Mouse (Mus musculus) liver, postnatal 0 days (tissue): Measurements from ENCODE around the gene Mvb12b. TPM values are rescaled to one million over a fixed set of nuclear protein-coding genes. Genes with fewer than 3 reads are reported as not detected.
A peak's percentile ranks its signal among the peaks of the same experiment; 100 is the strongest.

Experiments
- ATAC-seq: fragments of 200-750 bp; cut with Nextera tagmentation; 2 replicates; pipeline ENCODE4 v1.8.0; 2017; ENCODE audit warnings: mild to moderate bottlenecking, moderate library complexity
- DNase-seq: peaks from one replicate; pipeline ENCODE4 v3.0.0-alpha.2; 2016
- H3K27ac ChIP-seq: fragments of 300-500 bp; sonication (generic); 2 replicates; pipeline ENCODE4 v1.5.1; 2014; ENCODE audit warnings: antibody characterized with exemption, moderate library complexity, mild to moderate bottlenecking, low read depth
- H3K27me3 ChIP-seq: fragments of 300-500 bp; sonication (generic); 2 replicates; pipeline ENCODE4 v1.6.1; 2014; ENCODE audit warnings: low read length, control low read depth, mixed read lengths; ENCODE audit not compliant: insufficient read depth
- H3K36me3 ChIP-seq: fragments of 300-500 bp; sonication (generic); replicated peaks from 2 replicates; pipeline ENCODE4 v1.6.1; 2014; ENCODE audit warnings: mild to moderate bottlenecking, control low read depth, low read length, moderate library complexity, mixed read lengths; ENCODE audit not compliant: insufficient read depth
- H3K4me1 ChIP-seq: fragments of 300-500 bp; sonication (generic); 2 replicates; pipeline ENCODE4 v1.6.1; 2014; ENCODE audit warnings: antibody characterized with exemption, mild to moderate bottlenecking, control low read depth; ENCODE audit not compliant: insufficient read depth
- H3K4me2 ChIP-seq: fragments of 300-500 bp; sonication (generic); 2 replicates; pipeline ENCODE4 v1.6.1; 2014; ENCODE audit warnings: low read depth, mild to moderate bottlenecking, low read length, moderate library complexity, mixed read lengths
- H3K4me3 ChIP-seq: fragments of 300-500 bp; sonication (generic); 2 replicates; pipeline ENCODE4 v1.5.1; 2014; ENCODE audit warnings: low read depth, low read length
- H3K9ac ChIP-seq: fragments of 300-500 bp; sonication (generic); replicated peaks from 2 replicates; pipeline ENCODE4 v1.6.1; 2014; ENCODE audit warnings: mild to moderate bottlenecking, moderate library complexity
- H3K9me3 ChIP-seq: fragments of 300-500 bp; sonication (generic); 2 replicates; pipeline ENCODE4 v1.6.1; 2016; ENCODE audit warnings: mild to moderate bottlenecking, control low read depth, low read length, mixed read lengths
- CTCF ChIP-seq: sonication (generic); IDR thresholded peaks from 2 replicates; pipeline ENCODE4 v1.5.1; 2016; ENCODE audit warnings: antibody characterized with exemption, low read depth
- EP300 ChIP-seq: IDR thresholded peaks from 2 replicates; pipeline ENCODE4 v1.6.1; 2016; ENCODE audit warnings: antibody characterized with exemption, low read depth, mild to moderate bottlenecking
- WGBS: fragments of 180-500 bp; shearing (Covaris S2); extraction: QIAGEN DNeasy Blood & Tissue Kit; methylation state at CpG from one replicate; pipeline ENCODE4 v1.1.7; 2014; ENCODE audit not compliant: insufficient replicate concordance; 5-methylcytosine and 5-hydroxymethylcytosine counted together
- polyA plus RNA-seq: library from polyadenylated mRNA; unstranded; fragments of >200 nt; fragmentation: Nextera tagmentation; extraction: Ambion mirVana; gene quantifications from 2 replicates; pipeline ENCODE4 v1.2.1, GENCODE M21; 2015

The Mvb12b gene
- polyA plus RNA-seq, 1 experiment from 2014 or later: 8.1 TPM

DNA sequence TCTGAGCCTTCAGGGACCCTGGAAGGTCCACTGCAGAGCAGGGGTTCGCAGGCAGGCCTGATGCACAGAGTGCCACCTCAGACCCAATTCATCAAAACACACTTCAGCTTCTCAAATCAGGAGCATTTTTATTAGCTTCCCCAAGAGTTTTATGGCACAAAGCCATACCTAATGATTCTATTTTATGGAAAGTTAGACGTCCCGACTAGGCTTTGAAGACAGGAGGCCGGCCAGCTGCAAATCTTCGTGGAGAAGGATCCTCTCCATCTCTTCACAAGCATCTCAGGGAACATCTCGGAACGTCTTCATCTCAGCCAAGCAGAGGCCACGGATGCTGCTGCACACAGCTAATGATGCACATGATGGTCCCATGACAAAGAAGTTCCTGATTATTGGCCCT is 14.2 kb downstream of the Mvb12b start:
- H3K9me3 ChIP-seq: no peaks in the 10 kb centered on the region
- 87% methylated on average over 8 of the region's 8 CpGs for WGBS
- TF ChIP-seq CTCF (no peak), EP300 (no peak)
- no peak overlapping the region for H3K4me2 ChIP-seq
- H3K36me3 ChIP-seq: peaks cover 9% of the 10 kb centered on the region; the same call in 1 of the 2 replicates
- peaks cover 34% of the 10 kb centered on the region for H3K4me1 ChIP-seq
- no peaks in the 10 kb centered on the region for H3K27me3 ChIP-seq
- H3K9ac ChIP-seq: no peak overlapping the region
- no peak overlapping the region for H3K4me3 ChIP-seq
- DNase-seq (no peak), ATAC-seq (no peak)
- no peak overlapping the region for H3K27ac ChIP-seq

- H3K4me1 ChIP-seq: peaks cover 41% of the 10 kb centered on the region
- no peak for ATAC-seq
- H3K9ac ChIP-seq: no peak overlapping the region
- H3K27me3 ChIP-seq: no peaks in the 10 kb centered on the region
- 88% methylated on average over 8 of the region's 8 CpGs for WGBS
- no peaks in the 10 kb centered on the region for H3K9me3 ChIP-seq
- no peak for TF ChIP-seq CTCF
- TF ChIP-seq EP300: no peak
- H3K4me3 ChIP-seq: no peak overlapping the region
- no peak for DNase-seq
- H3K36me3 ChIP-seq: peaks cover 9% of the 10 kb centered on the region; the same call in 1 of the 2 replicates
- H3K27ac ChIP-seq: 0 out of 2 replicates have a peak overlapping the region, but pooled peaks have one; percentile 62
- H3K4me2 ChIP-seq: no peak overlapping the region
Observed at GRCm38 (mm10) chr2:33872841-33873271, 14.9 kb downstream of the Mvb12b start.

DNA sequence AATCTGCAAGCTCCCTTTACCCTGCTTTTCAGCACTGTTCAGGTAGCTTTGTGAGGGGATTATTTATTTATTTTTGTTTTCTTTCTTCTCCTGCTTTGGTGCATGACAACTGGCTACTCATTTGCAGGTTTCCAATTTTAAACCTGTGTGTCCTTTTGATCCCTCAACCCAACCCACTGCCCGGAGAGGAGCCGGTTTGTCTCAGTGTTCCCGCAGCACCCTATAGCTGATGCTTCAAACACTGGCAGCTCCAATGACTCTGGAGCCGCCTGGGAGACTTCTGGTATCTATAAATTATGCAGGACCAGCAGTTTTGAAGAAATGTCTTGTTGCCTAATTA is 16.6 kb downstream of the Mvb12b start:
- no peak for TF ChIP-seq EP300
- no peak for TF ChIP-seq CTCF
- H3K27me3 ChIP-seq: no peaks in the 10 kb centered on the region
- no peaks in the 10 kb centered on the region for H3K9me3 ChIP-seq
- peaks cover 9% of the 10 kb centered on the region; the same call in 1 of the 2 replicates for H3K36me3 ChIP-seq
- peaks cover 40% of the 10 kb centered on the region for H3K4me1 ChIP-seq
- WGBS: 64% methylated on average over 4 of the region's 4 CpGs
- no peak for ATAC-seq
- peak overlapping the region; percentile 62 for H3K27ac ChIP-seq
- H3K4me2 ChIP-seq: peak overlapping the region; percentile 23; the same call in 1 of the 2 replicates
- no peak overlapping the region for H3K9ac ChIP-seq
- H3K4me3 ChIP-seq: no peak overlapping the region
- no peak for DNase-seq

DNA sequence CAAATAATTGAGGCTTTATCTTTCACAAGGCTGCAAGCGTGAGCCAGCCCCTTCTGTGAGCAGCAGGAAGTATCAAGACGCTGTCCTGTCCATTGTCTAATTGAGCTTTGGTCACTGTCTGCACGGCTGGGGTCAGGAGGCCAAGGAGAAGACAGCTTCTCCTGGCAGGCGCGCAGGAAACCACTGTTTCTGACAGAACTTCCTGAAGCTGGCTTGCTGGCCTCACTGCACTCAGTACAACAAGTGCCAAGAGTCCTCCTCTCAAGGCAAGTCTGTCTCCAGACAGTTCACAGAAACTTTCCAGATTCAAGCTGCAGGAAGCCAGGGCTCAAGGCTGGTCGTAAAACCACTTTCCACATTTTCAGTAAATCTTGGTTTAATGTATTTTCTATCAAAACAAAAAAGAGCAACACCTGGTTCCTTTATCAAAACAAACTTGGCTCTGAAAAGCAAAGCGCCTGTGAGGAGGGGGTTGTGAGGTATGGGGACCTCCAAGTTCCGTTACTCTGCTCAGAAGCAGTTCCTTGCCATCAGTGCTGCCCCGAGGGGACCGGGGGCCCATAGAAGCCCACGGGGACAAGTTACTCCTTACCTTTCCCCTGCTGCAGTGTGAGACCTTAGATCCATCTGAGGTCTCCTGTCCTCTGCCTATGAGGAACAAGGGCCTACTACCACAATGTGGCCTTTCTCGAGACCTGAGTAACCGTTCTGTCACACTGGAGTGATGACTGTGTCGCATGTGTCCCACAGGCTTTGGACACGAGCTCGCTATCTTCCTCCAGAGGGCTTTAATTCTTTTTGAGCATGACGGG is 17.2 kb downstream of the Mvb12b start:
- H3K27me3 ChIP-seq: no peaks in the 10 kb centered on the region
- peaks cover 39% of the 10 kb centered on the region for H3K4me1 ChIP-seq
- TF ChIP-seq CTCF (0 out of 2 replicates have a peak, but pooled peaks have one; percentile 11), EP300 (peak; percentile 54)
- H3K27ac ChIP-seq: peak overlapping the region; percentile 62
- peaks cover 9% of the 10 kb centered on the region; the same call in 1 of the 2 replicates for H3K36me3 ChIP-seq
- H3K4me2 ChIP-seq: peak overlapping the region; percentile 22; the same call in 1 of the 2 replicates
- no peaks in the 10 kb centered on the region for H3K9me3 ChIP-seq
- peak; percentile 64 for ATAC-seq
- no peak overlapping the region; the same call in 1 of the 2 replicates for H3K9ac ChIP-seq
- WGBS: 33% methylated on average over 17 of the region's 17 CpGs
- DNase-seq: peak; percentile 60
- H3K4me3 ChIP-seq: no peak overlapping the region

- Histone ChIP-seq H3K4me2 (no peak overlapping the region), H3K4me3 (no peak overlapping the region), H3K36me3 (peaks cover 9% of the 10 kb centered on the region; the same call in 1 of the 2 replicates), H3K4me1 (peaks cover 36% of the 10 kb centered on the region), H3K27me3 (no peaks in the 10 kb centered on the region), H3K9ac (no peak overlapping the region), H3K9me3 (no peaks in the 10 kb centered on the region), H3K27ac (peak overlapping the region; percentile 62)
- TF ChIP-seq EP300: no peak
- TF ChIP-seq CTCF: no peak
- WGBS: 38% methylated on average over 10 of the region's 10 CpGs
- no peak for DNase-seq
- ATAC-seq: peak; percentile 11; the same call in 1 of the 2 replicates
Observed at GRCm38 (mm10) chr2:33869689-33870343, 17.9 kb downstream of the Mvb12b start.
